Mouse (Mus musculus): ENCODE data around the gene Pdlim7. TPM values are rescaled to one million over a fixed set of nuclear protein-coding genes. Genes with fewer than 3 reads are reported as not detected.

The Pdlim7 gene
- total RNA-seq (2023) = 10 to 100 TPM in 1 of 2 experiments, 1 to 10 TPM in 1; 6.9 to 10.9 TPM

DNA sequence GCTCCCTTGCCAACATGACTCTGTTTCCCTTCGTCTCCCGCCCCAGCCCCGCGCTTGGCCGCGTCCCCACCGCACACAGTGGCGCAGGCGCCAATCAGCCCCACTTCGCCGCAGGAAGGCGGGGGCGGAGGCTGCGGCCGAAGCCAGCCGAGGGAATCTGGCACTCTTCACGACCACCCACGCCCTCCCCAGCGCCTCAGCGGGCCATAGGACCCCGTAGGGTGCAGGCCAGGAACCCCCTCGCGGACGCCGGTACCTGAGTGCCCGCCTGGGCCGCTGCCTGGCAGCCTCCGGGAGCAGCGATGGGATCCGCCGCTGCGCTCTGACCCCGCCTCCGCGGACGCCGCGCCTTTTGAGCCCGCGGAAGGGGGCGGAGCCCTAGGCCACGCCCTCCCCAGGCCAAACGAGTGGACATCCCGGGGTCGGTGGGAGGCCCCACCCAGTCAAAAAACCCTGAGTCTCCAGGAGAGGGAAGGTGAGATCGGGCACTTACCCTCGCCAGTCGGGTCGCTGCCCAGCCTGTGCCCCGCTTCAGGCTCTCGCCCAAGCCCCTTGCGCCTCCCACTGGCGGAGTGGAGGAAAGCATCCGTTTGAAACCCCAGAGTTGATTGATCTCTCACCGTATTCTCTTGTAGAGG is at the start of gene Pdlim7:
Pdlim7 (minus strand) TSS at position 566 of the 638 bp plus-strand sequence.

DNA sequence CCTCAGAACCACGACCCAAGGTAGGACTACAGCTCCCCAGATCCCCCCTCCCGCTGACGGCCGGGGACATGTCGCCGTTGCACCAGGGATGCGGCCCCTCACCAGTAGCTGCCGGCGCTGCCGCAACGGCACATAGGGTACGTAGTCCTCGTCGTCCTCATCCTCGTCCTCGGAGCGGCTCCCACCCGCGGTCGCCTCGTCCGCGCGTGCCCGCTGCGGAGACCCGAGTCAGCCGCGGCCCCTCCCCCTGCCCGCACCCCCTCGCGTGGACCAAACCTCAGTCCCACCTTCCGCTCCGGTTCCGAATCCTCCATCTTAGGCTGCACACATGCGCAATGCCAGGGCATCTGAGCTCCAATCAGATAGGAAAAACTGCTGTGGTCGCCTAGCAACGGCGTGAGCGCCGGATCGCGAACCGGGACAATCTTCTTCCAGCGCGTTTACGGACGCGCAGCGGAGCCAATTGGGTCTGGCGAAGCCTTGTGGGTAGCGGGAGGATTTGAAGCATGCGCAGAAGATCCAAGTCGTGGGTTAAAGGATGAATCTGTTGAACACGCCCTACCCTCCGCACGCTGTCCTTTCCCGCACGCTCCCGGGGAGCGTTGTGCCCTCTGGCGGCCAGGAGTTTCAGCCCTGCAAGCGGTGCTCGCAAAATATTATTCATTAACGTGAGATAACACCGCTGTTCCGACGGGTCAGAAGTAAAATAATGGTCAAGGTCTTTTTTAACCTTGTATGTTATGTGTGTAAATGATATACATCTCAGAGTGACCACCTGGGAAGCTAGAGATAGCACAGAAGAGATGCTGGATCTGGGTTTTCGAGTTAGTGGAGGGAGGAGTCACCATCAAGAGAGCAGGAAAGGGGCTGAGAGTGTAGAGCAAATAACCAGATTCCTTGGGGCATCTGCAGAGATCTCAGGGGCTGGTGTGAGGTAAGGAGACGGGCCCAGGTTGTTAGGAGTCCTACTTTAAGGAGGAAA is 23.0 kb upstream of the Pdlim7 start, which contains the start of gene Ddx41:
Ddx41 (minus strand) TSS at position 465 of the 982 bp plus-strand sequence.

DNA sequence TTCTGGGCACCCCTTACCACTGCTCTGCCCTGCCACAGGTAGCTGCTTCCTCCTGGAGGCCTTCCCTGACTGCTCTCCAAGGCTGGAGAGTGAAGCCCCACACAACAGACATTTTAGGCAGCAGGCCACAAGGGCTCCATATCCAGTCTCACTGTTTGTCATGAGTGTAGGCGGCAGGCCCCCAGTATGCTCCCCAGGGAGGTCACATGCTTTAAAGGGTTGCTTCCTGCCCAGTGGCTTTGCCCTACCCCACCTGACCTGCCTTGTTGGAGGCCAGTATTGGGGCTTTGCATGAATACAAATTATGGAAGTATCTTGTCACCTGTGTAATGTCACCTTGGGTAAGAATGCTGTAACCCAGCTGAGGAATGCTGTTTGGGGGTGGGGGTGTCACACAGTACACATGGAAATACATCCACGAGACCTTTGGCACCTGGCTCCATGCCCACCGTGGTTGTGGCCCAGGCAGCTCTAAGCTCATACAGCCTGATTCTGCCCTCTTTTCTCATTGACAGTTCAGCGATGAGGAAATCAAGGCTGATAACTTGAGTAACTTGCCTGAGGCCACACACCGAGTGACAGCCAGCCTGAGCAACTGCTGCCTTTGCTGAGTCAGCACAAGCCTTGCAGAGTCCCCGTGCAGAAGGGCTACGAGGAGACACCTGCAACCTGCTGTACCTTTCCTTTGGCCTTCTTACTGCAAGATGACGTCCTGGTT is 15.9 kb upstream of the Pdlim7 start, which contains the start of gene Dok3:
Dok3 (minus strand) TSS at position 99 of the 718 bp plus-strand sequence.

DNA sequence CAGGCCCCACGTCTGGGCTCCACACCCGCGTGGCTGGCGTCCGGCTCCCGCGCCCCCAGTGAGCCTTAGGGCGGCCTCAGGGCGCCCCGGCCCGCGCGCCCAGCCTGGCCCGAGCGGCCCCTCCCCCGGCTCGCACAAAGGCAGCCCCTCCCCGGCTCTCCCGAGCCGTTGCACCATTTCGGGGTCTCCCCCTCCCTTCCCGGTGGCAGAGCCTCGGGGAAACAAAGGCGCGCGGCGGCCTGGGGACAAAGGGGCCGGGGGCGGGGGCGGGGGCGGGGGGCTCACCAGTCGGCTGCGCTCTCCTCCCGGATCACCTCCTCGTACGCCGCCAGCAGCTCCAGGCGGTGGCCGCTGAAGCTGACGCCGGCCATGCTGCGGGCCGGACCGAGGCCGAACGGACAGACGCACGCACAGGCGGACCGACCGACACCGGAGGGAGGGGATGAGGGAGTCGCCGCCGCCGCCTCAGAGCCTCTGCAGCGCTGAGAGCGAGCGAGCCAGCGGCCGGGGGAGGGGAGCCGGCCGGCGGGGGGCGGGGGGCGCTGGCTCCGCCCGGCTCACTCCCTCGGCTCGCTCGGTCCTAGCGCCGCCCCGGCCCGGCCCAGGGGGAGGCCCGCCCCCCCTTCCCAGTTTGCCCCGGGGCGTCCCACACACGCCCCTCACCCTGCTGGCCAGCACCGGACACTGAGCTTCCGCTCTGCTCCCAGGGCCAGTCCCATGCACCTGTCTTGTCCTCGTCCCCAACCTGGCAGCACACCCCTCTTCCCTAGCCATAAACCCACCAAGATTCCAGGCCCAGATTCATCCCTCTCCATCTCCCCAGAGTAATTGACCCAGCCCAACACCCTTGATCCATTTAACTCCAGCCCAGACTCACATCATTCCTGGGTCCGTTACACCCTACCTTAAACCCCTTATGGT is 25.6 kb downstream of the Pdlim7 start, which contains the start of gene Dbn1:
Dbn1 (minus strand) TSS at position 534 of the 921 bp plus-strand sequence.

DNA sequence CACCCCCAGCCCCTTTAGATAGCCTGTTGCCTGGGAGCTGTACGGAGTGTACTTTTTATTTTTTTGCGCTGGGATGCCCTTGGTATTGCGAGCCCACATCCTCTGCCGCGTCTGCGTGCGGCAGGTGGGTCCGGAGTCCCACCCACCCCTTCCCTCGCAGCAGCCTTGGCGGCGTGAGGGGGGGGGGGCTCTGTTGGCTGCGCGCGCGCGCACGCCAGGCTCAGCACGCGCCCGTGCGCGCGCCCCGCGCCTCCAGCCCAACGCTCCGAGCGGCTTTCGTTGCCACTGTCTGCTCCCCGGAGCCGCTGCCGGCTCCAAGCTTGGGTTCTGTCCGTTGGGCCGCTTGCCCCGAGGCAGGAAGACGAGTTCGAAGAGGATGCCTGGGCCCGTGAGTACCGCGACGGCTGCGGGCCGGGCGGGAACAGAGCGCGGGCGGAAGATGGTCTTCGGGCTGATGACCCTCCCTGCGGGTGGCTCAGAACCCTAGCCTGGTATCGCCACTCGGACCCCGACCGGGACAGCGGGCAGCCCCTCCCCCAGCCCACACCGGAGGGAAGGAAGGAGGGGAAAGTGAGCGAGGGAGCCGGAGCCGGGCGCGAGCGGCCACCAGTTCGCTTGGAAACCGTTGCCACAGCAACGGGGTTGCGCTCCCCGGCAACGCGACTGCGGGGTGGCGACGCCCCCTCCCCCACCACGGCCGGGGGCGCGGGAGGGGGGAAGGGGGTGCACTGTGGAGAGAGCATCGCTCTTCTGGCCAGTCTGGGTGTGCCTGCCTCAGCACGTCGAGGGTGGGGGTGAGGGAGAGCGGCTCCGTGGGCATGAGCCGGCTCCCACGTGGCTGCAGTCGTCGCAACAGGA is 49.2 kb downstream of the Pdlim7 start, which contains the start of gene Prr7:
Prr7 (plus strand) TSS at position 241 of the 858 bp plus-strand sequence.

Other genes starting within 250 kb of the Pdlim7 start
- gene Prelid1, start 193.2 kb downstream of the Pdlim7 start, total RNA-seq (2023) = 100 to 1,000 TPM; 150 to 169 TPM
- 10 to 100 TPM; 50.4 to 51.8 TPM for gene Rab24, start 191.7 kb downstream of the Pdlim7 start, total RNA-seq (2023)
- under 1 TPM; 0.36 to 0.52 TPM for gene Mxd3, start 183.9 kb downstream of the Pdlim7 start, total RNA-seq (2023)
- gene Lman2, start 150.9 kb downstream of the Pdlim7 start, total RNA-seq (2023) = 100 to 1,000 TPM; 116 to 125 TPM
- gene Rgs14, start 143.9 kb downstream of the Pdlim7 start, total RNA-seq (2023) = 10 to 100 TPM; 65.0 to 65.2 TPM
- gene Slc34a1, start 115.5 kb downstream of the Pdlim7 start, total RNA-seq (2023) = not detected
- gene Pfn3, start 98.4 kb downstream of the Pdlim7 start, total RNA-seq (2023) = not detected
- not detected for gene F12, start 86.9 kb downstream of the Pdlim7 start, total RNA-seq (2023)
- 100 to 1,000 TPM; 149 to 155 TPM for gene Grk6, start 68.6 kb downstream of the Pdlim7 start, total RNA-seq (2023)
- gene Prr7, start 49.4 kb downstream of the Pdlim7 start, total RNA-seq (2023) = 10 to 100 TPM in 1 of 2 experiments, 1 to 10 TPM in 1; 8.6 to 10.9 TPM
- 1 to 10 TPM in 1 of 2 experiments, under 1 TPM in 1; 0.71 to 1.3 TPM for gene Dbn1, start 25.6 kb downstream of the Pdlim7 start, total RNA-seq (2023)
- 100 to 1,000 TPM; 249 to 258 TPM for gene Dok3, start 15.6 kb upstream of the Pdlim7 start, total RNA-seq (2023)
- gene Ddx41, start 23.0 kb upstream of the Pdlim7 start, total RNA-seq (2023) = 10 to 100 TPM; 59.0 to 60.2 TPM
- 100 to 1,000 TPM in 1 of 2 experiments, 10 to 100 TPM in 1; 90.5 to 104 TPM for gene Fam193b, start 57.4 kb upstream of the Pdlim7 start, total RNA-seq (2023)
- gene Tmed9, start 60.1 kb upstream of the Pdlim7 start, total RNA-seq (2023) = 10 to 100 TPM; 93.3 to 95.8 TPM
- gene B4galt7, start 86.2 kb upstream of the Pdlim7 start, total RNA-seq (2023) = 10 to 100 TPM; 11.4 to 13.0 TPM
- gene Caml, start 109.3 kb upstream of the Pdlim7 start, total RNA-seq (2023) = 10 to 100 TPM; 18.6 to 20.4 TPM
- 10 to 100 TPM; 52.8 to 65.4 TPM for gene Ddx46, start 121.4 kb upstream of the Pdlim7 start, total RNA-seq (2023)
- 10 to 100 TPM; 26.2 to 27.4 TPM for gene B230219D22Rik, start 179.4 kb upstream of the Pdlim7 start, total RNA-seq (2023)
- 10 to 100 TPM; 24.5 to 26.3 TPM for gene Txndc15, start 201.0 kb upstream of the Pdlim7 start, total RNA-seq (2023)
- 10 to 100 TPM; 28.3 to 31.9 TPM for gene Pcbd2, start 213.7 kb upstream of the Pdlim7 start, total RNA-seq (2023)